Mouse (Mus musculus): ENCODE data around the gene Herc3. TPM values are rescaled to one million over a fixed set of nuclear protein-coding genes. Genes with fewer than 3 reads are reported as not detected.

Herc3 gene
- polyA plus RNA-seq, 1 experiment from 2014 or later: 10.4 TPM

DNA sequence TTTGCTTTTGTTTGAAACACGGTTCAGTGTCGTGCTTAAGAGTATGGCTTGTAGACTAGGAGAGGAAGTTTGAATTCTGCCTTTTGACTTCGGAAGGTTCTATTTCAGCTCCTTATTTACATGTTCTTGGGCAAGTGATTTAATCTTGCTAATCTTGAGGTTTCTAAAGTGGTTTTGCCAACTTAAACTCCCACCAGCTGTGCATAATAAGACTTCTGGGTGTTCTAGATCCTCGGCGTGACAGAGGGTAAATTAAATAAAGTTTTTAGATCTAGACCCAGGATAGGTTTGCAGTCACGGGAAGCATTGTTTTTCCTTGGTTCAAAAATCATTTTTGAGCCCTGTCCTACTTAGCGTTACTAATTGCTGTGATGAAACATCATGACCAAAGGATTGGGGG, 3.2 kb downstream of the Herc3 start:
- ATAC-seq (ENCODE audit: low FRiP score, low TSS enrichment): no peak
- Histone ChIP-seq H3K9ac (ENCODE audit: low read depth, low read length) (no peak overlapping the region), H3K4me2 (replicated peaks; ENCODE audit: low read depth, low read length) (no peak overlapping the region), H3K27ac (ENCODE audit: low read depth, low read length) (no peak overlapping the region), H3K36me3 (ENCODE audit: control insufficient read depth, insufficient read depth, low read length) (no peaks in the 10 kb centered on the region), H3K9me3 (ENCODE audit: control insufficient read depth, low read length) (no peaks in the 10 kb centered on the region), H3K4me3 (ENCODE audit: low read length) (no peak overlapping the region), H3K4me1 (ENCODE audit: control insufficient read depth, insufficient read depth, low read length) (peaks cover 6% of the 10 kb centered on the region; the same call in 1 of the 2 replicates), H3K27me3 (ENCODE audit: control insufficient read depth, insufficient read depth, low read length) (no peaks in the 10 kb centered on the region; the same call in 1 of the 2 replicates)
- 88% methylated on average over 7 of the region's 7 CpGs for WGBS

DNA sequence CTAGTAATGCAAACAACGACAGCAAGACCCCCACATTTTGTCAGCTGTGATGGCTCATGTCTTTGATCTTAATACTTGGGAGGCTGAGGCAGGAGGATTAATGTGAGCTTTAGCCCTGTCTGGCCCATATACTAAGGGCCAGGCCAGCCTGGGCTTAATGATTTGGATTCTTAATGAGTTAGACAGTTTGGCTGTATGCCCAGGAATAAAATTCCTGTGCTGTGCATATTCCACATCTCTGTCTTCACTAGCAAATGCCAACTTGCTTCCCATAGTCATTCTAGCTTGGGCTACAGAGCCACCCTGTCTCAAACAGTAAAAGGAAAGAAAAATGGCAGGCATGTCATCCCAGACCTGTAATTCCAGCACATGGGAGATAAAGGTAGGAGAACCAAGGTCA, 4.3 kb downstream of the Herc3 start:
- no peaks in the 10 kb centered on the region for H3K36me3 ChIP-seq (ENCODE audit: control insufficient read depth, insufficient read depth, low read length)
- WGBS: 88% methylated on average over 1 of the region's 1 CpGs

DNA sequence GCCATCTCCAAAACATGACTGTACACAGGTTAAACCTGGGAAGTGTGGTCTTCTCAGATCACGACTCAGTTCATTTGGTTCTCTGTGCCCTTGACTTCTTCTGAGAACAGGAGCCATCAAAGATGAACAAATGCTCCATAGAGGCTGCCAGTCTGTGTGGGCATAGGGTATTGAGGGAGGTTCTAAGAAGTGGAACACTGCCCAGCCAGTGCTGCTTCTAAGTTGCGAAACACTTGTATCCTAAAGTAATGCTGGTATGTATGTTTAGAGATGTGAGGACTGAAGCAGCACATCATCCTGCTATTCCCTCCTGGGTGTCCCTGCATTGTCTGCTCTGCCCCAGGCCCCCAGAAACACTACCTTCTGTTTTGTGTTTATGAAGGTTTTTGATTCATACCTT, 5.2 kb downstream of the Herc3 start:
- 94% methylated on average over 2 of the region's 2 CpGs for WGBS
- ATAC-seq (ENCODE audit: low FRiP score, low TSS enrichment): no peak
- Histone ChIP-seq H3K36me3 (ENCODE audit: control insufficient read depth, insufficient read depth, low read length) (no peaks in the 10 kb centered on the region), H3K9me3 (ENCODE audit: control insufficient read depth, low read length) (no peaks in the 10 kb centered on the region), H3K4me3 (ENCODE audit: low read length) (no peak overlapping the region), H3K9ac (ENCODE audit: low read depth, low read length) (no peak overlapping the region), H3K27ac (ENCODE audit: low read depth, low read length) (no peak overlapping the region), H3K27me3 (ENCODE audit: control insufficient read depth, insufficient read depth, low read length) (no peaks in the 10 kb centered on the region), H3K4me1 (ENCODE audit: control insufficient read depth, insufficient read depth, low read length) (peaks cover 6% of the 10 kb centered on the region; the same call in 1 of the 2 replicates), H3K4me2 (replicated peaks; ENCODE audit: low read depth, low read length) (no peak overlapping the region)

More for the DNA sequence above, 4.3 kb downstream of the Herc3 start:
- no peaks in the 10 kb centered on the region; the same call in 1 of the 2 replicates for H3K27me3 ChIP-seq (ENCODE audit: control insufficient read depth, insufficient read depth, low read length)
- no peak for ATAC-seq (ENCODE audit: low FRiP score, low TSS enrichment)
- H3K4me3 ChIP-seq (ENCODE audit: low read length): no peak overlapping the region
- no peaks in the 10 kb centered on the region for H3K9me3 ChIP-seq (ENCODE audit: control insufficient read depth, low read length)
- no peak overlapping the region for H3K4me2 ChIP-seq (replicated peaks; ENCODE audit: low read depth, low read length)
- peaks cover 6% of the 10 kb centered on the region; the same call in 1 of the 2 replicates for H3K4me1 ChIP-seq (ENCODE audit: control insufficient read depth, insufficient read depth, low read length)
- H3K9ac ChIP-seq (ENCODE audit: low read depth, low read length): no peak overlapping the region
- H3K27ac ChIP-seq (ENCODE audit: low read depth, low read length): no peak overlapping the region

DNA sequence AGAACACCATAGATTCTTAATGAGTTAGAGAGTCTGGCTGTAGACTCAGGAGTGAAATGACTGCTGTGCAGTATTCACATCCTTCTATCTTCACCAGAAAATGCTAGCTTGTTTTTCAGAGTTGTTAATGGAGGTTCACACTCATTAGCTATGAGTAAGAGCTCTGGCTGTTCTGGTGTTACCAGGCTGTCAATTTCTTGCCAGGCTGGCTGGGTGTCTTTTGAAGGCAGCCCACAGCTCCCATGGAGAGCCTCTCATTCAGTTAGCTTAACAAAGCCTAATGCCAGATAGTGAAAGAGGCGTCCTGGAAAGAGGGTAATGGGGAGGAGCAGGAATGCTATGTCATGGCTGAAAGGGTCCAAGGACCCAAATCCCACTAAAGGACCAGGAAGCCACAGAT, 6.7 kb downstream of the Herc3 start:
- H3K4me1 ChIP-seq (ENCODE audit: control insufficient read depth, insufficient read depth, low read length): no peaks in the 10 kb centered on the region
- no peaks in the 10 kb centered on the region for H3K27me3 ChIP-seq (ENCODE audit: control insufficient read depth, insufficient read depth, low read length)
- no peak overlapping the region for H3K4me3 ChIP-seq (ENCODE audit: low read length)
- H3K9ac ChIP-seq (ENCODE audit: low read depth, low read length): no peak overlapping the region
- 22% methylated on average over 1 of the region's 1 CpGs for WGBS
- no peaks in the 10 kb centered on the region for H3K9me3 ChIP-seq (ENCODE audit: control insufficient read depth, low read length)
- H3K4me2 ChIP-seq (replicated peaks; ENCODE audit: low read depth, low read length): no peak overlapping the region
- H3K36me3 ChIP-seq (ENCODE audit: control insufficient read depth, insufficient read depth, low read length): no peaks in the 10 kb centered on the region
- H3K27ac ChIP-seq (ENCODE audit: low read depth, low read length): no peak overlapping the region
- ATAC-seq (ENCODE audit: low FRiP score, low TSS enrichment): no peak

DNA sequence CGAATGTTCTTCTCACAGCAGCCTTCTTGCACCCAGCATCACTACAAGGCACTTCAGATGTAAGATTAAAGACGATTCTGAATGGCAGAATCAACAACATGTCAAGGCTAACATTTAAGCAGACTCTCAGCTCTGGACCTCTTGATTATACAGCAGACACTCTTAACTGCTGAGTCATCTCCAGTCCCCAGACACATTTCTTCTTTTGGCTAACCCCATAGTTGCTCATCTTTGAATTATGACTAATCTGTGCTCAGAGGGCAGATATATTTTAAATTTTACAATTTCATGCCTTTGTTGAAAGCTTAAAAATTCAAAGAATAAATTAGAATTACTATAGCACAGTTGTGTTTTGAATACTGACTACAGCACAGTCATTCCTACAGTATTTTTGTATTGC, 9.9 kb downstream of the Herc3 start:
- H3K4me1 ChIP-seq (ENCODE audit: control insufficient read depth, insufficient read depth, low read length): no peaks in the 10 kb centered on the region
- no peak overlapping the region for H3K9ac ChIP-seq (ENCODE audit: low read depth, low read length)
- no peaks in the 10 kb centered on the region for H3K36me3 ChIP-seq (ENCODE audit: control insufficient read depth, insufficient read depth, low read length)
- no peaks in the 10 kb centered on the region for H3K9me3 ChIP-seq (ENCODE audit: control insufficient read depth, low read length)
- no peak for ATAC-seq (ENCODE audit: low FRiP score, low TSS enrichment)
- no peak overlapping the region for H3K27ac ChIP-seq (ENCODE audit: low read depth, low read length)
- H3K4me3 ChIP-seq (ENCODE audit: low read length): no peak overlapping the region
- H3K4me2 ChIP-seq (replicated peaks; ENCODE audit: low read depth, low read length): no peak overlapping the region
- no peaks in the 10 kb centered on the region for H3K27me3 ChIP-seq (ENCODE audit: control insufficient read depth, insufficient read depth, low read length)
- 91% methylated on average over 2 of the region's 2 CpGs for WGBS

DNA sequence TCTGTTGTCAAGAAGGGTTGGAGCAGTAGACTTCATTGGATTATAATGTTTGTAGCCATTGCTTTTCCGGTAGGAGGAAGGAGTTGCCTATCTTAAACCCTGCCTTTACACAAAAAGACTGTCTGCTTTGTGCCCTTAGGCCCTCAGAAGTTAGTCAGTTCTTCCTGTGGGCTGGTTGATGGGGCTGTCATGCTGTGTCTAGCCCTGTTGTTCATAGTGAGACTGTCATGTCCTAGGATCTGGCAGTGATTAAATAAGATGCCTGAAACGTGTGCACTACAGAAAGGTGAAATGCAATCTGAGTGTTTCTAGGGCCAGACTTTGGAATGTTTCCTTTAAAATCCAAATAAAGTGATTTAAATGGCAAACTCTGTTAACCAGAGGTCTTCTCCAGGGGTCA, 10.9 kb downstream of the Herc3 start:
- no peak for ATAC-seq (ENCODE audit: low FRiP score, low TSS enrichment)
- Histone ChIP-seq H3K4me1 (ENCODE audit: control insufficient read depth, insufficient read depth, low read length) (no peaks in the 10 kb centered on the region), H3K4me3 (ENCODE audit: low read length) (no peak overlapping the region), H3K9me3 (ENCODE audit: control insufficient read depth, low read length) (no peaks in the 10 kb centered on the region), H3K4me2 (replicated peaks; ENCODE audit: low read depth, low read length) (no peak overlapping the region), H3K27ac (ENCODE audit: low read depth, low read length) (no peak overlapping the region), H3K9ac (ENCODE audit: low read depth, low read length) (no peak overlapping the region), H3K36me3 (ENCODE audit: control insufficient read depth, insufficient read depth, low read length) (no peaks in the 10 kb centered on the region), H3K27me3 (ENCODE audit: control insufficient read depth, insufficient read depth, low read length) (no peaks in the 10 kb centered on the region)
- 53% methylated on average over 2 of the region's 2 CpGs for WGBS

DNA sequence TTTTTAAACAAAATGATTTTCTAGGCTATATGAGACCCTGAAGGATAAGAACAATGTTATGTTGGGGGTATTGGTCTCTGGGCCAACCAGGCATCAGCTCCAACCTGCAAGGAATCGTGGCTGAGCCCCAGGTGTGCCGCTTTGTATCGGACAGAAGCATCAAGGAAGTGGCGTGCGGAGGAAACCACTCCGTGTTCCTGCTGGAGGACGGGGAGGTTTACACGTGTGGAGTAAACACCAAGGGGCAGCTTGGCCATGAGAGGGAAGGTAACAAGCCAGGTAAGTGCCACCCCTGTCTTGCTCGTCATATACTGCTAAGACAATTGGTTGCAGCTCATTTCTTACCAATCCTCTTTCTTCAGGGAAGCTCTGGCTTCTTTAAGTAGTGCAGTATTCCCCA, 12.3 kb downstream of the Herc3 start:
- no peak overlapping the region for H3K4me3 ChIP-seq (ENCODE audit: low read length)
- H3K27me3 ChIP-seq (ENCODE audit: control insufficient read depth, insufficient read depth, low read length): no peaks in the 10 kb centered on the region
- no peak overlapping the region for H3K9ac ChIP-seq (ENCODE audit: low read depth, low read length)
- H3K4me1 ChIP-seq (ENCODE audit: control insufficient read depth, insufficient read depth, low read length): no peaks in the 10 kb centered on the region
- no peak overlapping the region for H3K27ac ChIP-seq (ENCODE audit: low read depth, low read length)
- H3K36me3 ChIP-seq (ENCODE audit: control insufficient read depth, insufficient read depth, low read length): no peaks in the 10 kb centered on the region
- H3K9me3 ChIP-seq (ENCODE audit: control insufficient read depth, low read length): no peaks in the 10 kb centered on the region
- H3K4me2 ChIP-seq (replicated peaks; ENCODE audit: low read depth, low read length): no peak overlapping the region
- no peak for ATAC-seq (ENCODE audit: low FRiP score, low TSS enrichment)
- 95% methylated on average over 9 of the region's 9 CpGs for WGBS

DNA sequence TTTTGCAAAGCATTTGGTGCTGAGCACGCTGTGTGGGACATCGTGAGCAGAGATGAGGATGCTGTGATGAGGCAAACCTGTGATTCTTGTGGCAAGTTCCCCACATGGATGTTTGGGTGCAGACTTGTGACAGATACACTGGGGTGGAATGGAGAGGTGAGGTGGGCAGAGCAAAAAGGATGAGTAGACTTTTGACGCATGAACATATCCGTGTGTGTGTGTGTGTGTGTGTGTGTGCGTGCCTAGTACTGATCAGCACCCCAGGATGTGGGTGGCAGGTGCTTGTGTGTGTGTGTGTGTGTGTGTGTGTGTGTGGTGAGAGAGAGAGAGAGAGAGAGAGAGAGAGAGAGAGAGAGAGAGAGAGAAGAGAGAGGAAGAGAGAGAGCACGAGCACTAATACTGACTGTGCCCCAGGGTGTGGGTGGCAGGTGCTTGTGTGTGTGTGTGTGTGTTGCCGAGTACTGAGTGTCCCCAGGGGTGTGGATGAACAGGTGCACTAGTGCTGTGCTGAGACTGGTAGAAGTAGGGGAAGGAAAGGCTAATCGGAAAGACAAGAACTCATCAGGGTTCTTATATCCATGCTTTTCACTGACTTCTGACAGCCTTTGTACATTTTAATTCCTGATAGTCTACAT, 13.0 kb downstream of the Herc3 start:
- Histone ChIP-seq H3K9ac (ENCODE audit: low read depth, low read length) (no peak overlapping the region), H3K4me3 (ENCODE audit: low read length) (no peak overlapping the region), H3K27ac (ENCODE audit: low read depth, low read length) (no peak overlapping the region), H3K27me3 (ENCODE audit: control insufficient read depth, insufficient read depth, low read length) (no peaks in the 10 kb centered on the region), H3K9me3 (ENCODE audit: control insufficient read depth, low read length) (no peaks in the 10 kb centered on the region), H3K36me3 (ENCODE audit: control insufficient read depth, insufficient read depth, low read length) (no peaks in the 10 kb centered on the region), H3K4me1 (ENCODE audit: control insufficient read depth, insufficient read depth, low read length) (no peaks in the 10 kb centered on the region), H3K4me2 (replicated peaks; ENCODE audit: low read depth, low read length) (no peak overlapping the region)
- 91% methylated on average over 8 of the region's 8 CpGs for WGBS
- no peak for ATAC-seq (ENCODE audit: low FRiP score, low TSS enrichment)

DNA sequence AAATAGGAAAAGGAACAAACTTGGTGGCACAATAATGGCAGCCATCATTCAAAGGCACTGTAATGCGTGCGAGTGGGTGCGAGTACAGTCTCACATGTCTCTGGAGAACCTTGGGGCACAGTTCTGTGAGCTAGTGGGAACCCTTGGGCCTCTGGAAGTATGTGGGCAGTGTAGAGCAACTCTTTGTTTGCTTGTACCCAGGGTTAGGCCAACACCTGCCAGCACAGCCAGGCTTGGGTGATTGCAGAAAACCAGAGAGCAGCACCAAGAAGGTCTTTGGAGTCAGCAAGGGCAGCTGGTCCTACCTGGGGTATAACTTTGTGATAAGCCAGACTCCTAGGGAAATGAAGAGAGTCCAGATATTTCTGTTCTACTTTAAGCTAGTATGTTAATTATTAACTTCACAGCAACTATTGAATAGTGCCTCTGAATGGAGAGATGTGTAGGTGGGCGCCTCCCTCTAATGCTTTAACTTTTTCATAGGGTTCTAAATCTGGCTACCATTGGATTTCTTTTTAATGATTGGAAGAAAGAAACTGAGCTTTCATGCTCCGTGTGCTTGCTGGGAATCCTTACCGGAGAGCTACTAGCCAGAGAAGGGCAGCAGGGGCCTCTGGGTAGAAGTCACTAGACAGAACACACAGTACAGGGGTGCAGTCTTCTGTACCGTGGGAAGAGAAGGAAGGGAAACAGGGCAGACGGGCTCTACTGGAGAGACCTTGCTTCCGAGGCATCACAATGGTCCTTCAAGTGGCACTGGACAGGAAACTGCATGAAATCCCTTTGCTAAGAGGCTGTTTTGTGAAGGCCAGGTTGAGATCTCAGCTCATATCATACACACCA, 15.8 kb downstream of the Herc3 start:
- Histone ChIP-seq H3K36me3 (ENCODE audit: control insufficient read depth, insufficient read depth, low read length) (no peaks in the 10 kb centered on the region), H3K27ac (ENCODE audit: low read depth, low read length) (no peak overlapping the region), H3K27me3 (ENCODE audit: control insufficient read depth, insufficient read depth, low read length) (no peaks in the 10 kb centered on the region), H3K4me2 (replicated peaks; ENCODE audit: low read depth, low read length) (no peak overlapping the region), H3K9ac (ENCODE audit: low read depth, low read length) (no peak overlapping the region), H3K4me1 (ENCODE audit: control insufficient read depth, insufficient read depth, low read length) (no peaks in the 10 kb centered on the region), H3K4me3 (ENCODE audit: low read length) (no peak overlapping the region), H3K9me3 (ENCODE audit: control insufficient read depth, low read length) (no peaks in the 10 kb centered on the region)
- peak; percentile 49; the same call in 1 of the 2 replicates for ATAC-seq (ENCODE audit: low FRiP score, low TSS enrichment)
- WGBS: 83% methylated on average over 9 of the region's 9 CpGs
